Mouse (Mus musculus): ENCODE measurements at regions not wholly inside any gene's neighbourhood (a gene's known extent, or its start where the extent isn't known, plus 50 kb on each side); places are given as distances from the start of the nearest gene placed in this dataset.

DNA sequence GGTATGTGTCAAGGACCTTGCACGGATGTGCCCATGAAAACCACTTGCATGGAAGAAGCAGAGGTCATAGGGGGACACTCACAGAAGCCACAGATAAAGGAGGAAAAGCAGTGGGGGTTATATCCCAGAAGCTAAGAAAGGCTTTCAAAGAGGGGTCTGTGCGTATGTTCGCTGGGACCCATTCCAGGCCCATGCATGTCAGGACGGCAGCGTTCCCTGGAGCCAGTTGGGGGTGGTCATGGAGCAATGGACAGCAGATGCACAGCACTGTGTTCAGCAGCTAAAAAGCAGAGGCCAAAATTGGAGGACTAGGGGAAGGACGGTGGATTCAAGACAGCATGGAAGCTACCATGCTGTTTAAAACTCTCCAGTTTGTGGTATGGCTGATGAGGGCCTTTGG is 52.4 kb upstream of the Lhx8 start:
- no peak for DNase-seq (ENCODE audit: low spot score)
- H3K27ac ChIP-seq = no peak overlapping the region
- WGBS = 62% methylated on average over 6 of the region's 6 CpGs

DNA sequence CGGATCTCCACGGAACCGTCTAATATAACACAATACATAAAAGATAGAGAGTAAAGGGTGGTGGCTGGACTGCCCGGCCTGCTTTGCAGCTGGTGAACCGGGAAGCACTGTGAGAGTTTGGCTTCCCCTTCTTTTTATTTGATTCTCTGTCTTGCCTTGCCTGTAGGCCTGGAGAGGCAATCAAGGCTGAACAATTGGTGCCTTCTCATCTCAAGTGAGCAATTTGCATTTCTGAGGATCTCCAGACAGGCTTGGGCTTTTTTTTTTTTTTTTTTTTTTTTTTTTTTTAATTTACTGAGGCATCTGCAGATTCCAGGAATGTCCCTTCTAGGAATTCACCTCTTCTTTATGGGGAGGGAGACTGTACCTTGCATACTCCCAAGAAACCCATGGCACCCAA is 51.1 kb upstream of the Lhx8 start:
- no peak for DNase-seq (ENCODE audit: low spot score)
- Histone ChIP-seq H3K27me3 (ENCODE audit: insufficient read depth, poor library complexity, severe bottlenecking) (peaks cover 6% of the 10 kb centered on the region; the same call in 1 of the 2 replicates), H3K36me3 (no peaks in the 10 kb centered on the region), H3K4me3 (no peak overlapping the region), H3K9me3 (no peaks in the 10 kb centered on the region), H3K27ac (peak overlapping the region; percentile 40; the same call in 1 of the 2 replicates), H3K4me1 (replicated peaks) (peaks cover 43% of the 10 kb centered on the region)
- WGBS = 24% methylated on average over 5 of the region's 5 CpGs

More for the DNA sequence above, 52.4 kb upstream of the Lhx8 start:
- H3K4me1 ChIP-seq (replicated peaks) = peaks cover 47% of the 10 kb centered on the region
- H3K4me3 ChIP-seq = no peak overlapping the region
- no peaks in the 10 kb centered on the region for H3K36me3 ChIP-seq
- peaks cover 6% of the 10 kb centered on the region; the same call in 1 of the 2 replicates for H3K27me3 ChIP-seq (ENCODE audit: insufficient read depth, poor library complexity, severe bottlenecking)
- H3K9me3 ChIP-seq = no peaks in the 10 kb centered on the region

All from hindbrain, embryonic 10.5 days (tissue).